Mouse (Mus musculus): ENCODE measurements around the gene Foxa3.

- no peak for TF ChIP-seq TAL1 (conservative IDR thresholded peaks at IDR 0.05; ENCODE audit: low read depth, low read length)
- TF ChIP-seq CTCF (IDR thresholded peaks at IDR 0.05; ENCODE audit: low read depth, low read length), result no peak
These were observed 17.8 kb downstream of the Foxa3 start for GRCm38 (mm10) chr7:19005417-19006121.
